Mouse (Mus musculus) lung, postnatal 36 days (tissue): ENCODE data around the gene Dlgap1.
"Not testable (repeated sequence)": the region's sequence is repeated elsewhere in the genome, so short reads cannot be mapped to it uniquely, and the experiment has no call there.

Experiments used
- DNase-seq: peaks from one replicate; pipeline ENCODE4 v3.0.0; 2022; ENCODE audit warnings: mixed read lengths

Dlgap1 gene

DNA sequence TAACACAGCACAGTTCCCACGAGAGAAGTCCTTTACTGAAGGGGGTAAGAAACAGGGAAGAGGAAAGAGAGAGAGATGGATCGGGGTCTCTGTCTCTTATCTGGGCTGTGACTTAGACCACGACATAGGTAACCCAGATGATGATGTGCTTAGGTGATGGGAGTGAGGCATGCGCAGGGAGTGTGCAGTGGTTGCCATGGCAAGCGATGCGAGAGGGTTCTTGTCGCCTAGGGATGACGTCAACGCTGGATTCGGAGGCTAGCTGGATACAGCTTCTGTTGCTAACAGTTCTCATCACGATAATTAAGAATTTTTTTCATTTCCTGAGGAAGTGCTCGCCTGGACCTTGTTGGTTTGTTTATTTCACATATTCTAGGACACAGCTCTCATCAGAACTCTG is 857.4 kb downstream of the Dlgap1 start:
- DNase-seq, result no peak

DNA sequence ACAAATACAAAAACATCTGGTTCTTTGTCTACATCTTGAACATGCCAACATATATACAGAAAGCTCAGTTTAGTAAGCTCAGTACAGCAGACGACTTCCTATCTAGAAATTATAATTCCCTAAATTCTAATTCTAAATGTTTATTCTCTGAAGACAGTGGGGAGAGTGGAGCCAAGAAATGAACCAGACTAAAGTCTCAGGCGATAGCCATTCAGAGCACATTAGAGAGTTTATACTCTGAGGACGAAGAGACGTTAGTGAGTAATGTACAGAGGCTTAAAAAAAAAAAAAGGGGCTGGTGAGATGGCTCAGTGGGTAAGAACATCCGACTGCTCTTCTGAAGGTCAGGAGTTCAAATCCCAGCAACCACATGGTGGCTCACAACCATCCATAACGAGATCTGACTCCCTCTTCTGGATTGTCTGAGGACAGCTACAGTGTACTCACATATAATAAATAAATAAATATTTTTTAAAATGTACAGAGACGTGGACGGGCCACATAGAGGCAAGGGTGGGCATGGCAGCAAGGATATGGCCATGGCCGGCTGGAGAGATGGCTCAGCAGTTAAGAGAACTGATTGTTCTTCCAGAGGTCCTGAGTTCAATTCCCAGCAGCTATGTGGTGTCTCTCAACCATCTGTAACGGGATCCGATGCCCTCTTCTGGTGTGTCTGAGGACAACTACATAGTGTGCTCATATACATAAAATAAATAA is 858.7 kb downstream of the Dlgap1 start:
- DNase-seq, result not testable (repeated sequence)

DNA sequence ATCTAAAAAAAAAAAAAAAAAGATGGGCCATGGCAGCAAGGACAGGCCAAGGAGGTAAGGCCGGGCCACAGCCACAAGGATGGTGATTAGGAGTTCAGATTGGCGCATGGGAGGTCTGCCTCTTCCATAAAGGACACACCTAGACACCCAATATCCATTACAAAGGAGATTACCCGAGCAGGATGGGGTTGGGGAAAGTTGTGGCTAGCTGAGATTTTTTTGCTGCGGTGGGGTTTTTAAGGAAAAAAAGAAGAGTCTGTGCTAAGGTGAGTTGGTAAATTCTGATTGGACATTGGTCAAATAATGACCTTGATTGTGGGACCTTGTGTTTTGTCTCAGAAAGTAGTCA is 859.3 kb downstream of the Dlgap1 start:
- no peak for DNase-seq

DNA sequence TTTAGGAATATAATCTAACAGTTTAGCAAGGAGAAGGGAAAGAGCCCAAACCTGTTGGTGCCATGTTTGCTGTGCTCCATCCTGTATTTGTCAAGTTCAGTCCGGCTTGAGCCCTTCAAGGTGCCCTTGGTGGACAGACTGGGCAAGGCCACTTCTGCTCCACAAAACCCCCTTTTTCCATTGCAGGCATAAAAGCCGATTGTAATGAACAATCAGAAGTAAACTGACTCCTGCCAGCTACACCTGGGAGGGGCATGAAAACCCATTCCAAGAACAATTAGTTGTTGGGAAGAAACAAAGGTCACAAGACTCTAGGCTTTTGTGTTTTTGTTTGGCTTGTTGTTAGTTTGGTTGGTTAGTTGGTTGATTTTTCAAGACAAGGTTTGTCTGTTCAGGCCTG is 859.7 kb downstream of the Dlgap1 start:
- DNase-seq, result no peak

DNA sequence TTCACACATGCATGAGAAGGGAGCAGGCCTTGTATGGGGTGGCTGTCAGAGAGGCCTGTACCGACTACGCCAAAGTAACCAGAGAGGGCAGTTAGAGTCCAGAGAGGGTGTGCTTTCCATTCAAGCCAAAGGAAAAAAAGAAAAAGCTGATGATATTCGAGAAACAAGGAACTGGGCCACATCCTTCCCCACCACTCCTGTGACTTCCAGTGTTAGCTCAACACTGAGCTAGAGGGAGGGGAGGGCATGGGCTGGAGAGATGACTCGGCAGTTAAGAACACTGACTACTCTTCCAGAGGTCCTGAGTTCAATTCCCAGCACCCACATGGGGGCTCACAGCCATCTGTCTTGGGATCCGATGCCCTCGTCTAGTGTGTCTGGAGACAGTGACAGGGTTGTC is 860.3 kb downstream of the Dlgap1 start:
- no peak for DNase-seq

DNA sequence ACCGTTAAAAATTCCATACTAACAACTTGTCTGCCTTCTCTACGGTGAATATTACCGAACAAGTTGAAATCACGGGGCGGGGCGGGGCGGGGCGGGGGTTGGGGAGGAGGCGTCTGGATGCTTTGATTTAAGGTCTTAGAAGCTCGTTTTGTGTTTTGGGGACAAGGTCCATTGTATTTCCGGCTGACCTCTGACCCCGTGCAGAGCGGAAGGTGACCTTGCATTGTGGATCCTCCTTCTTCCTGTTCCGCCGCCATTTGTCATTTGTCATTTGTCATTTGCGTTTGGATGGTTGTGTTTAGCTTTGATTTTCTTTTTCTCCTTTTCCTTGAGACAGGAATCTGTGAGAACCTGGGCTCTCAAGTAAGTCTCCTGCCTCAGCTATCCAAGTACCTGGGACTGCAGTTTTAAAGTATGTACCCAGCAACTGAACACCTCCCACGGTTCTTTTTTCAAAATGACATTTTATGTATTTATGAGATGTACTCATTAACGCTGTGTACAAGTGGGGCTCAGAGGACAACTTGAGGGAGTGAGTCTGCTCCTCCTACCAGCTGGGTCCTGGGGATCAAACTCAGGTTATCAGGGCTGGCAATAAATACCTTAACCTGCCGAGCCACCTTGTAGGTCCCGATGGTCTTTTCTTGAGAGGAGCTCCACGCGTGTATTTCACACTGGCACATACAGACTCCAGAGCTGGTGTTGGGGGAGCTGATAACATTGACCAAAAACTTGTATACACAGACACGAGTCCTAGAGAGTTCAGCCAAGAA is 861.3 kb downstream of the Dlgap1 start:
- no peak for DNase-seq

DNA sequence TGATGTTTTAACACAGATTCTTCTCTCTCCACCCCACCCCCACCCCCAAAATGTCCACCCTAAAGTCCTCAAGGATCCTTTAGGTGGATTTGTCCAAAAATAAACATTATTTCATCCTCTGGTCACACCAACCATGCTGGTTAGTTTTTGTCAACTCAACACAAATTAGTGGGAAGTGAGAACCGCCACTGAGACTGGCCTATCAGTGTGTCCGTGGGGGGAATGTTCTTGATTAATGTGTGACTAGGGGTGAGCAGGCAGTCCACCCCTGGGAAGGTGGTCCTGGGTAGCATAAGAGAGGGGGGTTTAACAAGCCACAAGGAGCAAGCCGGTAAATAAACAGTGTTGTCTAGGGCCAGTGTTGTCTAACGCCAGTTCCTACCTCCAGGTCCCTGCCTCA is 862.7 kb downstream of the Dlgap1 start:
- DNase-seq, result no peak

DNA sequence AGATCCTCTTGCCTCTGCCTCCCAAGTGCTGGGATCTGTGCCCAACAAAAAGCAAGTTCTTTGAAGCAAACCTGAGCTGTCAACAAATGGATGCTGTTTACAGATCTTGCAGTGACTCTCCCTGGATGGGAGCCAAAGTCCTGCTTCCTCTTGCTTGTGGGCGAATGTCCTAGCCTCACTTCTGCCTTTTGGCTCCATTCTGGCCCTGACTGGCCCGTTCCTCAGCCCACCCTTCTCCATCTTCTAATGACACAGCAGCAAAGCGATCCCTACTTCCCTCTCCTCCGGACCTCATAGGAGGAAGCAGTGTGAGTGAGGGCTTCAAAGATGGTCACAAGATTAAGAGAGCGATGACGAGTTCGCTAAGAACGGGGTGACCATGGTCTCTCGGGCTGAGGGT is 863.7 kb downstream of the Dlgap1 start:
- peak; percentile 82 for DNase-seq

DNA sequence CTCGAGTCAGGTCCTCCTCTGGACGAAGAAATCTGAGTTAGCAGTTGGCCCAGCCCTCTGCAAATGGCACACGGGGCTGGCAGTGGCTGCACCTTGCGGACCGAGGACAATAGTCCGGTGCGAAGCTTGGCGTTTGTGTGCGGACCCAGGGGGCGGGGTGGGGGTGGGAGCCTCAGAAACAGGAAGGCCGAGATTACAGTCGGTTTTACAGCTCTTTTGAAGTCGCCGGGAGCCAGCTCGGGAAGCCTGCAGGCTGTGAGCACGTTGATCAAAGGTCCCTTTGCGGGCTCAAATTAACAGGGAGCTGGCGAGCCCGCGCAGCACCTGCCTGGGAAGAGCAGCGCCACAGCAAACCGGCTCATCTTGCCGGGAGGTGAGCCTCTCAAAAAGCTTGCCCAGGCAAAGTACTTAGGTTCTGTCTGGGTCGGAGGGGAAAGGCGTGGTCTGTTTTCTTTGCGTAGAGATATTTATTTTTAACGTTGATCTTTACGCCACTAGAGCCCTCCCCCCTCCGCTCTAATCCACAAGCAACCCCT is 865.6 kb downstream of the Dlgap1 start:
- peak; percentile 19 for DNase-seq

DNA sequence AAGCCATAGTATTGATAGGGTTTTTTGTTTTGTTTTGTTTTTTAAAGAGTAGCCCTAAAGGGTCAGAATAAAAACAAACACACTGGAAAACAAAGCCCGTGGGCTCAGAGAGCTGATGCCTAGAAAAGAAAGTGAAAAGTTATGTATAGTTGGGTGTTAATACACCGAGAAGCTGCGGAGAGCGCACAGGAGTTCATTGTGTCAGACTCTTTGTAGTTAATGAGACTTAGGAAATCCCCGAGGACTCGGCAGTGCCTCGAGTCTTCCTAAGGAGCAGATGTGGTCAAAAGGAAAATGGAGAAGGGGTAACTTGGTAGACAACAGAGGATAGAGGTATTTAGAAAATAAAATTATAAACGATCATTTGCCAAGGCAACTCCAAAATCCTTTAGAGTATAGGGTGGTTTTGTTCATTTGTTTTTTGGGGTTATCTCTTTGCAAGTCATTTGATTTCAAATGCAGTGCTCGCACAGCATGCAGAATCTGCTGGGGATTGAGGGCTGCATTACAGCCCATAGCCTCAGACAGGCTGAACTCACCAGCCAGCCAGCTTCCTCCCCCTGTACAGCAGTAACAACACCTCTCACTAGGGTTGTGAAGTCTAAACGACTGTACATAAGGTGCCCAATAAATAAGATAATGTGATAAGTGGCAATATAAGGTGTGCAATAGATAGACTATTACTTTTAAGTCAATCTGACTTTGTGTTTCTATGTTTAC is 866.4 kb downstream of the Dlgap1 start:
- DNase-seq, result no peak

DNA sequence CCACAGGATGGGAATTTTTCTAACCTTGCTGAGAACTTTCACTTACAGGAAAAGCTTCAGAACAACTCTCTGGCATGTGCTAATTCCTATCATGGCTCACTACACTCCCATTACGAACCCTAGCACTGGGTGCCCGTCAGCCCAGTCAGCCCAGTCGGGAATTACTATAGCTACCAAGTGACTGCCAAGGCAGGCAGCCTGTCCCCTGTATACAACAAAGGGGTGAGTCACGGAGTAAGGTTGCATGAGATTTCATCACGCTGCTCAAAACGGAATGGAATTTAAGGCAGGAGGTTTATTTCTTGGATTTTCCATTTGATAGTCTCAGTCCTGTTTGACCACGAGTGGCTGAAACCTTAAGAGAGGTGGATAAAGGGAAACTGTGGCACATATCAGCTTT is 867.9 kb downstream of the Dlgap1 start:
- no peak for DNase-seq

DNA sequence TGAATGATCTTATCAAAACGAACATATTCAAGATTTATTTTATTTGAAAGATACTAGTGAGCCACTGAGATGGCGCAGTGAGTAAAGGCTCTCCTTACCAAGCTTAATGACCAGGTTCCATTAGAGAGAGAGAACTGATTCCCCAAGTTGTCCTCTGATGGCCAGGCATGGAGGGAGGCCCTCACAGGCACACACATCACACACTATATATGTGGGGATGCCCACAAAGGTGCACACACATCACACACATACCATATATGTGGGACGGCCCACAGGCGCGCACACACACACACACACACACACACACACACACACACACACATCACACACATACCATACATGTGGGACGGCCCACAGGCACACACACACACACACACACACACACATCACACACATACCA is 868.6 kb downstream of the Dlgap1 start:
- DNase-seq, result not testable (repeated sequence)

DNA sequence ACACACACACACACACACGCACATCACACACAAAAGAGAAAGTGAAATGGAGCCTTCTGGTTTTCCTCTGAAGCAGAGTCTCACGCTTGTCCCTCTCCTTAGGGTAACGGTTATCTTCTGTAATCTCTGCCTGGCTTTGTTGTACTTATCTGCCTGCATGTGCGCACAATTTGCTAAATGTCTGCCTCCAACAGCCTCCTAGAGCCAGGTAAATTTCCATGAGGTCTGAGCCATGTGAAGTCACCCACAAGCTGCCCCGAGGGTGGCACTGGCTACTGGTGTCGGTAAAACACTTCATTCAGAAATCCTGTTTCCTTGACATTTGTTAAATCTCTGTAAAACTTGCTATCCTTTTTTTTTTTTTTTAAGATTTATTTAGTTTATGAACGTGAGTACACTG is 869.2 kb downstream of the Dlgap1 start:
- DNase-seq, result no peak

DNA sequence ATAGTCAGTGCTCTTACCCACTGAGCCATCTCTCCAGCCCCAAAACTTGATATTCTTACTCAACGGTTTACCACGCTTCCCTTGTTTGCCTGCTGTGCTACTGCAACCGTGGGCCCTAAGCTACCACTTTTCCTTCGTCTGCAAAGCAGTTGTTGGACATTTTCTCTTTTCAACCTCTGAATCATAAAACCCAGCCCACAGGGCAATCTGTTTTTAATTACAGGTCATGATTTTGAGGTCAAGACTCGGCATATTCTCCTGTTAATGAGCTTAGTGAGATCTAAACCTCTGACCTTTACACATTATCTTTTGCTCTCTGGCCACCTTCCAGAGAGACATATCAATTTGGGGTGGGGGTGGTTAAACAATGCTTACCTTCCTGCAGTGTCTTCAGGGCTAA is 869.7 kb downstream of the Dlgap1 start:
- no peak for DNase-seq

DNA sequence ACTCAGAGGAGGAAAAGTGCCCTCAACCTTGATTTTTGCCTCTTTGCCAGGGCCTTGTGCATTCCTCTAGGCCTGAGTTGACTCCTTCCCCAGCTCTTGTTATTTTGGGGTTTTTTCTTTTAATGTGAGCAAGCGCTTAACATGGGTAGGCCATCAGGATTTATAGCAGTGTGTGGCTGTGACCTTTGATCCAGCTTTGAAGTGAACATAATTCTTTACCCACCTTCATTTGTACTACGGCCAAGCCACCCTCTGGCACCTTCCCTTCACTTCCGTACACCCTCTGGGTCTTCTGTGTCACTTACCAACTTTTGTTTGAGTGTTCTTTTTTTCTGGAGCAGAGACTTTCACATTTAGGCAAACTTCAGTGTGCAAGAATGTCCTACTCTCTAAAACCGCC is 874.4 kb downstream of the Dlgap1 start:
- DNase-seq, result no peak

DNA sequence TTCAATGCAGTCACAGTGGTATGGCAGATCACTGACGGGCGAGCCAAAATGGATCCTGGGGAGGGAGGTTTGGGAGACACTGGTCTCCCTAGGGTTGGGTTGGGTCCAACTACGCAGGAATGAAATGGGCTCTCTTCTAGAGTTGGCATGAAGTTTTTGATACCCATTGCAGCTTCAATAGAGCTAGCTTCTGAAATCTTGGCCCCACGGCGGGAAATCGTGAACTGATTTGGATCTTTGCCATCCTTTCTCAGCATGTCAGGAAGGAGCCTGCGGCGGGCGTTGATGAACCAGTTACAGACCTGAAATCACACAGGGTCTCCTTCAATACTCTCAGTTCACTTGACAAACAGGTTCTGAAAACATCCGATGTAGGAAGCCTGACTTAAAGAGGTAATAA is 876.1 kb downstream of the Dlgap1 start:
- DNase-seq, result no peak

DNA sequence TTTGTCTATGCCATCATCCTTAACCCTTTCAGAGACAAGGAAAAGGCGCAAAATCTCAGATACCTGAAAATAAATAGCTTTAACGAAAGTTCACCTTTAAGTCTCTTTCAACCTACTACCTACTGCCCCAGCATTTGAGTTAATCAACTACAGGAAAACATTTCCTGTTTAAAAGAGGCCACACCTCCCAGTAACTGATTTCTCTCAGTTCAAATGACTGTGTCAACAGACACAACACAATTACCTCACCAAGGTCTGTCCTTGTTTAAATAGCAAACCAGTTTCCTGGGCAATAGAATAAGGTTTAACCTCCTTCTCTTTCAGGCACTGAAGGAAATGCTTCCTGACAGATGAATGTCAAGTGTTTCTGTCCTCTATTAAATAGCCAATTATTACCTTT is 876.7 kb downstream of the Dlgap1 start:
- peak; percentile 40 for DNase-seq

DNA sequence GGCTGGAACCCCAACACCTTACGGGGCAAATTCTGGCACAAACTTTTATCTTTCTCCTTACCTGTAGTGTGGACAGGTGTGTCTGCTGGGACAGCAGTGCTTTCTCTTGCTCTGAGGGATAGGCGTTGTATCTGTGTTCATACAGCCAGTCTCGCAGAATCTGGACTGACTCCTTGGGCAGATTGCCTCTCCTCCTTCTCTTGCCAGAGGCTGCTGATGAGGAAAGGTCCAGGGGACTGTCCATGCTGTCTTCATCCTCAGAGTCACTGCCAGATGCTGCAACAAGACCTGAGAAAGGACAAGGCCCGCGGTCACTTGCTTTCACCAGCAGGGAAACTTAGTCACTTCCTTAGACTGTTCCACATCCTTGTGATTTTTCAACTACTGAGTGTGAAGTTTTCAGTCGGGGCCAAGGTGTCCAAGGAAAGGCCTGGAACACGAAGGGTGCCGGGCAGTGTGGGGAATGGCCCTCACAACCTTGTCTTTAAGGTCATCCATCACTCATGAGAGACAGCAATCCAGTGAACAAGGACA is 877.3 kb downstream of the Dlgap1 start:
- DNase-seq, result no peak

DNA sequence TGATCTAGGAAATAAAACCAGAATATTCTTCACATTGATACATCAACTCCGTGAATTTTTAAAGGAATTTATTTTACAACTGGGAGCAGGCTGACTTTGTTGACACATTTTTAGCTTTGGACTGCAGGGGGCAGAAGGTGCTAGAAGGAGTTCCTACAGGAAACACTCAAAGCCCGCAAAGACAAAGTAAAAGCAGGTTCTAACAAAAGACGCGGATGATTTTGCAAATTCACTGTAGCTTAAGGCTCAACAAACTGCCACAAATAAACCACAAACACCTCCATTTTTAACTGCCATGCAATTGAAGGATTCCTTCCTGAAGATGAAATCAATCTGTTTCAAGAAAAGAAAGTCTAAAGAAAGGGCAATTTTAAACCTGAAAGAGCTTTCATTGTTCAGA is 878.2 kb downstream of the Dlgap1 start:
- peak; percentile 89 for DNase-seq

DNA sequence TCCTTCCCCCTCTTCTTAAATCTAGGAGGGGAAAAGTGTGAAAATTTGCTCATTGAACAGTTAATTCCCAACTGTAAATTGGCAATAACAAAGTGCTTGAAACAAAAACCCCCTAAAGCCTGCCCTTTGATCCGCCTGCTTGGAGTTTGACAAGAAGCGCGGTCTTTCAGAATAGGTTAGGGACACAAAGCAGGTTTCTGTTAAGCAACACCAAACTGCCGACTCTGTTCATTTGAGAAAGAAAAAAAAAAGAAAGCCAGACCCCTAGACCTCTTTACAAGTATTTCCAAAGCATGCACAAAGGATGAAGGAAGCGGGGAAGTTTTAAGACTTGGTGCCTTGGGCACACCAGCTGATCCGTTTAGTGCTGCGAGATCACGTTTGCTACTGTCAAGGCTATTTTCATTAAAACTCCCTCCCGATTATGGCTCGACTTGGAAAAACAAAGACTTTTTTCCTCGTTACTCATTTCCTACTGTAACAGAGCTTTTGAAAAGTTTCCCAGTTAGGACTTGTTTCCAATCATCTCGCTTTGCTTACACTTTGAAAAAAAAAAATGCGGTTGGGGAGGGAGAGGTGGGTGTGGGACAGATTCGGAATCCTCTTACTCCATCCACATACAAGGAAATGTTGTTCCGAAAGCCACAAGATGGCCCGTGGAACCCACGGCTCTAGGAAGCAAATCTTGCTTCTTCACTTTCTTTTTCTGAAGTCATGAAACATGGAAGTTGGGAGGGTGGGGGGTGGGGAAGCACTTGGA is 879.1 kb downstream of the Dlgap1 start:
- DNase-seq, result no peak

DNA sequence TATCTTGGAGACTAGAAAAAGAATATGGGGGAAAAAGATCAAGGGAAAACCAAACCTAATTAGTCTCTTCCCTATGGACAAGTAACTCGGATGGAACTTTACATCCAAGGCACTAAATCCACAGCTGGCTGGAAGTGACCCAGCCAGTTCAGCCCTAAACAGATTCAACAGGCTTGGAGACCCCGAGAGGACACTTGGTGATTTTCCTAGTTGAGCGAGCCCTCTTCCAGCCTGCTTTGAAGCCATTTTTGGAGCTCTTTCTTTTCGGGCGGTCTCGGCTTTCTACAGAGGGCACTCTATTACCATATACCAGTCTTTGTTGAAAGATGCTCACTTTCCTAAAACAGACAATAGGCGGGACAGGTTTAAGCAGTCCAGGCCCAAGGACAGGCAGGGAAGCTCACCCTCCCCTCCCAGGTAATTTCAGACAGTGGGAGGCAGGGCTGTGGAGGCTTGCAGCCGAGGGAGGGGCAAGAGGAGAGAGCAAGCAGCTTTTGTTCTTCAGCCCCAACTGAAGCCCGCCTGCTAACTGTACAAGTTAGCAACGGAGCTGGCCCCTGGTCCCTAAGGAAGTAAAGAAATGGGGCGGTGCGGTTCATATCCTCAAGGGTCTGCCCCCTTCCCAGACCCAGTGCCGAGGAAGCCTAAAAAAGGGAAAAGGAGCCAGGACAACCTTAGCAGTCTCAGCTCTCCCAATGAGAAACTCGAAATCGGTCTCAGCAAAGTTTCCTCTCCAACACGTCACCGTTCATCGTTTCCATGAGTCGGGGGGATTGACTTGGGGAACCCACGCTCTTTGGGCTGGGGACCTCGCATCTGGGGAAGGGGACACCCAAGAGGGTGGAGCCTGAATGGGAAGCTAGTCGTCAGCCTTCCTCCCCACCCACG is 879.9 kb downstream of the Dlgap1 start:
- peak; percentile 59 for DNase-seq
